Mouse (Mus musculus): ENCODE data around the gene Kcnh7. TPM values are rescaled to one million over a fixed set of nuclear protein-coding genes. Genes with fewer than 3 reads are reported as not detected.

Kcnh7 gene
- total RNA-seq (2021), result 10 to 100 TPM; 67.3 to 73.9 TPM

DNA sequence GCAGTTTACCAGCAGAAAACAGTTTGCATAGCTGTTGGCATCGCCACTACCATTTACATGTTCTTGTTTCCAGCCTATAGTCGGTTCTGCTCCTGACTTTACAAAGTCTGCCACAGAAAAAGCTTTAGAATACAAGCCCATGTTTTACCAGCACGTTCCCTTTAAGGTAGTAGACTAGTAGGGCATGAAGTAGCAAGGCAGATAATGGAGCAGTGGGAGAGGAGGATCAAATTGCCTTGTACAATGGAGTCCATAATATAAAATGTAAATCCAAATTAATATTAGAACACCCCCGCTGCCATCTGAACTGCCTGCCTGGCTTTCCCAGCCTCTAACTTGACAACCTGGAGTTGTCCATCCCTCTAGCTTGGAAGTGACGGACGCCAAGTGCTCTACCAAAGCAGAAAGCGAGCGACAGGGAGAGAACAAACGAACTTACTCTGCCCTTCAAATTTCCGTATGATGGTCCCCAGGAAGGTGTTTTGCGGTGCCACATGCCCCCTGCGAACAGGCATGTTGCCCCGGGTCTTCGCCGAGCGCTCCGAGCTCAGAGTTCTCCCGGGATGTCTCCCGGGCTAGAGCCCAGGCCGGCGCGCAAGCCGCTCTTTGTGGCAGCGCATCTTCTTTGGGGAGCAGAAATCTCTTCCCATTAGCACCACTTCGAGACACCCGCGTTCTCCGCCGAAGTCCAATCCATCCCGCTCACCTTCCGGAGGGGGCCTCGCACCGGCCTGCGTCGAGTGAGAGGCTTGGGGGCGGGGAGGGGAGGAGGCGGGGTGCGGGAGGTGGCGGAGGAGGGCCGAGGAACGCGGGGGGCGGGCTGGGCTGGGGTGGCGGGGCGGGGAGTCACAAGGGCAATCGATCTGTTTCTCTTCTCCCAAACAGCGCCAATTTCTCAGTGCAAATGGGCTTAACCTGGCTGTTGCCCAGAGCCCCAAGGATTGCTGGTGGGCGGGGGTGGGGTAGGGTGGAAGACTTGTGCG, at the start of gene Kcnh7:
Kcnh7 (minus strand) TSS at position 725 of the 983 bp plus-strand sequence.
- DNase-seq (ENCODE audit: extremely low spot score in 1 of 2, low spot score in 2 of 2), result peak; percentile 20 to 40
- intact Hi-C loops (cut with DNase I), result loop anchor here (5.0 to 10.0 kb wide), 2 partner anchors 127 to 271 kb away; no protein-coding TSS in a partner anchor

DNA sequence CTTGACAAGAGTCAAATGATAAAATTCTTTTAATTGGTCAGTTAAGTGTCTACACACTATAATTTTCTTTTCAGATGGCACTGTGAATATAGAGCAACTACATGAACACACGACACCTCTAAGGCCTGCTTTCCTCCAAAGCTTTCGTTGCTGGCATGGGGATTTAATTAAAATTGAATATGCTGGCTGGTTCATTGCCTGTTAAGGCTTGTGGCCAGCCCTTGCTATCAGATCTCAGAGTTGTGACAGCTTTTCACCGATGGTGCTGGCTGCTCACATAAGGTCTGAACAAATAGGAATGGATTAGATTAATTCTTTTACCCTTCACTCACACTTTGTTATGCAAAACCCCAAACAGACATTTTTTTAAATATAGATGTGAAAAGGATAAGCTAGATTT, 23.3 kb upstream of the Kcnh7 start:
- no peak for DNase-seq (ENCODE audit: extremely low spot score in 1 of 2, low spot score in 2 of 2)
- intact Hi-C loops (cut with DNase I), result no loop called here

DNA sequence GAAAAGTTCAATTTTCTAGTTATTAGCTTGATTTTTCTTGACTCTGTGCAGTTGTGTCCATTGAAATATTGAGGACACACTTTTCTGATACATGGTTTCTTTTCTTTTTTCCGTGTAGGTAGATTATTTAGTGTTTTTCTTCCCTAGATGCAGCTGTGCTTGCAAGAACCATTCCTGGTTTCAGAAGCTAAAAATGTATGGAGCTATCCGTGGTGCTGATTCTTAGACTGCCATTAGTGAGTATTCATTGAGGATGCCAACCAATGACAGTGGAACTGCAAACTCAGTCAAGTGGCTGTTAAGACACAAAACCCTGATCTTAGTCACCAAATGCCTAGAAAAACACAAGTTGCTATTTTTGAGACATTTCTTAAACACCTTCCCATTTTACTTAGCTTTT, 1.9 kb upstream of the Kcnh7 start:
- intact Hi-C loops (cut with DNase I), result loop anchor here (10.0 kb wide), 1 partner anchor 269 kb away; no protein-coding TSS in a partner anchor
- DNase-seq (ENCODE audit: extremely low spot score in 1 of 2, low spot score in 2 of 2), result no peak

DNA sequence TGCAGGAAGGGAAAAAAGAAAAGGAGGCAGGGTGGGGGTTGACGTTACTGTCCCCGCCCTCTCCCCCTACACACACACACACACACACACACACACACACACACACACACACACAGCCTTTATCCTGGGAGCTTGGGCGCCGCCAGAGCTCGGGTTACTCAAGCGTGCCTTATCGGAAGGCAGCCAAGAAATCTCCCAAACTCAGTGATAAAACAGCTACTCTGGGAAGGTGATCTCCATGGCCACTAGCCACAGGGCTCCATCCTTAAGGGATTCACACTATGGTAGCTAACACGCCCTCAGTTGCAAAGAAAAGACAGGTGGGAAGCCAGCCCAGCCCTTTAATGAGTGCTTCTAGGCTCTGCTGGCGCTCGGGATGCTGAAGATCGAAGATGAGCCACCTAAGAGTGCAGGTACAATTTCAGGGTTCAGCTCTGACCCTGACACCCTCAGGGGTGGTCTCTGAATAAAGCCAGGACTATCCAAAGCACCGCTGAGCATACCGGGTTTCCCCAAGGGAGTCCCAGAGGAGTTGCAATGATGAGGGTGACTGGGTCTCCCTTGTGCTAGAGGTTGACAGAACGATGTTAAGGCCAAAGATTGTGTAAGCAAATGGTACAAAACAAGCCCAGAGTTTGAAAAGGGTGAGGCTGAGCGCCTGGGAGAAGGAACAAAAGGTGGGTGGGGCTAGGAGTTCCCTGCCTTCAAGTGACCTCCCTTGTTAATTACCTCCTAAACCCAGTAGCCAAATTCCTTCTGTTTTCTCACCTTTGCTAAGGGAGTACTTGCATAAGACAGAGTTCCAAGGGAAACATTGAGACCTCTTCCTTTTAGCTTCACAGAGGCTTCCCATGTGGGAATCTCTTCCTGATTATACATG, 704 bp upstream of the Kcnh7 start:
- intact Hi-C loops (cut with DNase I), result loop anchor here (5.0 to 10.0 kb wide), 2 partner anchors 127 to 270 kb away; no protein-coding TSS in a partner anchor
- peak; percentile 30 to 34 for DNase-seq (ENCODE audit: extremely low spot score in 1 of 2, low spot score in 2 of 2)

DNA sequence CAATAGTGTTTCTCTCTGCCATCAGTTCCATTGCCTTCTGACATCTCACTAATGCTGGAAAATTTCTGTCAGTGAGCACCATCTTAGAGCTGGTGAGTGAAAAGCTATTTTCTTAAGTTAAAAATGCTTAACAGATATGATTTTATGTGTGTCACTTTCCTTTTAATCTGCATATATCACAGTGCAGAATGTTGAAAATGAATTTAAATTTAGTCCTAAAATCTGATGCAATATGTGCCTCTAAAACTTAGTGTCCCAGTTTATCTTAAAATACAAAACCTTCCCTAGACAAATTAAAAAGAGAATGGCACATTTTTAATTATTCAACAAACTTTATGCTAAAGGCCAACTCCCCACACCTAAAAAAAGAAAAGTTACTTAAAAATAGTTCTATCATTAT, 30.4 kb downstream of the Kcnh7 start:
- no peak for DNase-seq (ENCODE audit: extremely low spot score in 1 of 2, low spot score in 2 of 2)
- intact Hi-C loops (cut with DNase I), result no loop called here

DNA sequence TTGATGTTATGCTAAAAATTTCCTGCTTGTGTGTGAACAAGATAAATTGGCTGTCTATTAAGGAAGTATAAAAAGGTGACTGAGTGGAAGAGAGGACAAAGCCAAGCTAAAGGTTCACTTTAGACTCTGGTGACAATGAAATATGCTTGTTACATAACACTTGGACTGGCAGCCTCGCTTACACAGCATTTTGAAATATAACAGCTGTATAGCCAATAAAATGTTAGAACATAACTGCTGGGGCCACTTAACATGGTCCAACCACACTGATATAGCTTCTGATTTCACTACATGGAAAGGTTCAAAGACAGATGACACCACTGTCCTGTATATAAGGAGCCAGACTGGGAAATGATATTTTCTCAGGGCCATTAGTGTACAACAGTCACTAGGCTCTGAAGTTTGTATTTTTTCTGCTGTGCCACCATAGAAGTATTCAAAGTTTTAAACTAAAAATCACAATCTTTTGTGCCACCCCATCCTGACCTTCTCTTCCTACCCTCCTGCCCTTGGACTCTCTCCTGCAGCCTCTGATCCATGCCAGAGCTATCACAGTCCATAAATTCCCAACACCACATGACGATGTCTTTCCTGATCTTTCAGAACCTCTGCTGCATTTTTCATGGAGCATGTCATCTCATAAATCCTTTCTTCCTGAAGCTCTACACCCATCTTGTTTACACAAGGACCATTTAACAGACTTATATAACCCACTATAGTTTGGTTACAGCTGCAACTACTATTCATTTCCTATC, 56.1 kb downstream of the Kcnh7 start:
- intact Hi-C loops (cut with DNase I), result no loop called here
- no peak for DNase-seq (ENCODE audit: extremely low spot score in 1 of 2, low spot score in 2 of 2)

DNA sequence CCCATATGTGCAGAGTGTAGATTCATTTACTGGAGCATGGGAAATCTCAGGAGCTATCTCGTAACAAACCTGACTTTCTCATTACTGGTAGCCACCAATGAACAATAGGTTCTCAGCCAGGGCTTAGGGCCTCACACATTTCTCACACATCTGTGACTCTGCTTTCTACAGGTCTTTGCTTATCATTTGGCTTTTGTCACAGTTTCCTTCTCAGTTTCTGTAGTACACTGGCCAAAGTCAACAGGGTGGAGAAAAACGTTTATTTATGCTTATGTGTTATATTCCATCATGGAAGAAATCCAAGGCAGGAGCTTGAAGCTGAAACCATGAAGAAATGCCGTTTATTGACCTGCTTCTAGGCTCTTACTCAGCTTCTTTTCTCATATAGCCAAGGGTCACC, 63.8 kb downstream of the Kcnh7 start:
- DNase-seq (ENCODE audit: extremely low spot score in 1 of 2, low spot score in 2 of 2), result no peak
- intact Hi-C loops (cut with DNase I), result no loop called here

DNA sequence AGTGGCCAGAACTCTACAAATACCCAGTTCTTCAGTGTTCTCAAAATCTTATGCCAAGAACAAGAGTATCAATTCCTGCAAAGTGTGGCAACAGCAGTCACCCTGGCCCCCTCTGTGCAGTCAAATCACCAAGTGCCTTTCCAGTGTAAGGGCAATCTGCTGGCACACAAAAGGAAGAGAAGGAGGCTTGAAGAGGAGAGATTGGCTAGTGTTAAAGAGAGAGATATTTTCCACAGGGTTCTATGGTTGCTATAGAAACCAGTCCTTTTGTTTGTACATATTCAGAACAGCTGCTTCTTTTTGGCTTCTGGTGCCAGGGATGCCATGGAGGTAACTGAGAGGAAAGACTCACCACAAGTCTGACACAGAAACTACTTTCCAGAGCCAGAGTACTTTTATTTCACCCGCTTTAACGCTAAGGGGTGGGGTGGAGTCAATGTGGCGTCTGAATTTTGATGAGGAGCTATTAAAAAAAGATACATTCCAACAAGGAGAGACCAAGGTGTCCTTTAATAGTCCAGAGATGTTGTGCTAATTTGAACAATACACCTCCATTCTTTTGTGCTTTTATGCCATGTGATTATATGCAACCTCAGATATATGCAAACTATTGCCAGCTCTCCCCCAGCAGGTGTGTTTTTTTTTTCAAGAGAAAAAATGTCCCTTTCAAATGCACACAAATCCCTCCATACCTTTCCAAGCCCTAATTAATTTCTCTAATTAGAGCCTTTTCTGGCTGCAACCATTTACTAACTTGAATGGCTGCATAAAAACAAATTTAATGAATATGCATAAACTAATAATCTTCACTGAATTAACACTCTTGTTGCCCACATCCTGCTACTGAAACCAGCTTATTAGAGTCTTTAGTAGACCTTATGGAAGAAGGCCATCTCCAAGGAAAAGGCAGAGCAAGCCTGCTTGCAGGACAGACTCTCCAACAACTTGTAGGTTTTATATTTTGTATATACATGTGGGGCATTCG, 66.6 kb downstream of the Kcnh7 start:
- no peak for DNase-seq (ENCODE audit: extremely low spot score in 1 of 2, low spot score in 2 of 2)
- intact Hi-C loops (cut with DNase I), result no loop called here

DNA sequence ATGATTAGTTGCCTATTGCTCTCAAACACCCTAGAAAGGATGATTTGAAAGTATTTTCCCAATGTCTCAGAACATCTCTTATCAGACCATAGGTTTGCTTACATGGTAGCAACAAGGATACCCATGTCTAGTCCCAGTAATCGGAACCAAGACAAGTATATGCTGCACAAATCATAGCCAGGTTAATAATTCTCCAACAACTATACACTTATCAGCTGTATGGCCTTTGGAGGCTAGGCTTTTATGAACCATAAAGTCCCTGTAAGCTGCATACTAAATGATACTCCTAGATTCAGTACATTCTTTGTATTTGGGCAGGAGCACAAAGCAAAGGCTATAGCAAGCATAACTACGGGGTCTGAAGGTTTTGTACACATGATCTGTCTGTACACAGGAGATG, 78.1 kb downstream of the Kcnh7 start:
- intact Hi-C loops (cut with DNase I), result no loop called here

DNA sequence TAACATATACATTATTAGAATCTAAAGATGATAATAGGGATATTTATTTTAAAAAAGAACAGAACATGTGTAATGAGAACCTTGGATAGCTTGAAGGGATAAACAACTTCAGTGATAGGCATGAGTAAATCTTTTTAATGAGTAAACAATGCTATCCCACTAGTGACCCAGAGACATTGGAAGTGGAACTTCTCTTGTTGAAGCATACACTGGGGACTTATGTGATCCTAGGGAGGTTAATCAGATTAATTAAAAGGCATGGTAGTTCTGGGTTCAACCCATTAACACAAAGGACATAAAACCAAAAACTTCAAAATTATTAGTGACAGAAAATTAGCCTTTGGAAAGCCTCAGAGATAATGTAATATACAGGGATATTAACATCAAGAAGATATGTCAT, 84.4 kb downstream of the Kcnh7 start:
- DNase-seq (ENCODE audit: extremely low spot score in 1 of 2, low spot score in 2 of 2), result no peak
- intact Hi-C loops (cut with DNase I), result no loop called here

More for the DNA sequence above, 78.1 kb downstream of the Kcnh7 start:
- no peak for DNase-seq (ENCODE audit: extremely low spot score in 1 of 2, low spot score in 2 of 2)

DNA sequence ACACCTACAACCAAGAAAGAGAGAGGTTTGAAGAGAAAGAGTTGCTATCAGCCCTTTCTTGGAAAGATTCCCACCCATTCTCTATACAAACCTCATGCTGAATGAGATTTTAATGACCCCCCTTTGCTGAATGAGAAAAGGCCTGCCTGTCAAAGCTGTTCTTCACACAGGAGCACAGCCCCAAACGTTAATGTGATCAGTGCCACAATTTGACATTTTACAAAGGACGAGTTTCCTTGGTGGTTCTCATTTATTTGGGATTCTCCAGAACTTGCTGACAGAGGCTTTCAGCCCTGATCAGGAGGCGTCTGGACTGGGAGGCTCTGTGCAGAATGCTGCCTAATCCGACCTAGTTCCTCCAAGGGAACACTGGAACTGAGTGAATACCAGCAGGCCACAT, 92.3 kb downstream of the Kcnh7 start:
- intact Hi-C loops (cut with DNase I), result no loop called here
- DNase-seq (ENCODE audit: extremely low spot score in 1 of 2, low spot score in 2 of 2), result no peak

DNA sequence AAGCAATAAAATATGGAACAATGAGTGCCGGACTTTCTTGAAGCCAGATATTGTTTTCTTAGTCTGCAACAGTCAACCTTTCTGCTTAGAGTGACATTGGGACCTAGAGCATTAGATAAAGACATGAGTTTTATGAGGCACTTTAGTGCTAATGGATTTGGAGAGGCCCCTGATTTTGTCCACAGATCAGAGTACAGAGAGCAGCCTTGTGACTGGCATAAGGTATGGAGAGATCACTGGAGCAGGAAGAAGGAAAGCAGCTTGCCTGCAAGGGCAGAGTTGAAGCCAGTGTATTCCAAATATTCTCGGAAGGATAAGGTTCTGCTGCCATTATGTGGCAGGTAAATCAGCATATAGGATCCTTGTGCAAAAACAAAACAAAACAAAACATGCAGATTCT, 93.6 kb downstream of the Kcnh7 start:
- DNase-seq (ENCODE audit: extremely low spot score in 1 of 2, low spot score in 2 of 2), result no peak
- intact Hi-C loops (cut with DNase I), result no loop called here

DNA sequence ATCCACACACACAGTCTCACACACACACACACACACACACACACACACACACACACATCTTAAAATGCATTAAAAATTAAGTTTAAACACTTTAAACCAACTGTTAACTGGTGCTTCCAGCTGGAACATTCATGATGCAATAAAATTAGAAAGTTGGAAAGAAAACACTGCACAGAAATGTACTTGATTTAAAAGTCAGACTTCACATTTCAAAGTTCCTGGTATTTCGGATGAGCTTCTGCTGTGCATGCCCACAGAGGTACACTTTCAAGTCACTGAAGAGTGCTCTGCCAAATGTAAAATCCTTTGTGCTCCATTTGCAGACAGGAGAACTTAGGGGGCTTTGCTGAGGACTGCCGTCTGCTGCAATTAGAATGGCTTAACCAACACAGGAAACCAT, 125.7 kb downstream of the Kcnh7 start:
- peak in 1 of 2 experiments; percentile 30 for DNase-seq (ENCODE audit: extremely low spot score in 1 of 2, low spot score in 2 of 2)
- intact Hi-C loops (cut with DNase I), result loop anchor here (5.0 kb wide), 1 partner anchor 124 kb away; the partner anchor contains the start of gene Kcnh7

DNA sequence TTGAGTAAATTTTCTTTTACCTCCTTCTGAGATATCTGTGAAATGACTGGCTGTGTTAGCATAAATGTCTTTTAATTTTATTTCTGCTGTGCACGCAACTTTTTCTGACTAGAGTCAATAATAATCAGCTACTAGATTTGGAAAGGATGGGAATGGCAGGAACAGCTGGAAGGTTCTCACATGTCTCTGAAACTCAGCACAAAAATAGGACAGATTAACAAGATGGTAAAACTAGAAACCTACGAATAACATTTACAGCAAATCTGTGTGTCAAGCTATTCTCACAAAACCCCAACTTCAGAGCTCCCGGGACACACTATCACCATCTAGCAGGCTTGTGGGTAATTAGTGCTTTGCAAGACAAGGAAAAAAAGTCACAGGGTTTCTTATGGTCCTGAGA, 134.2 kb downstream of the Kcnh7 start:
- DNase-seq (ENCODE audit: extremely low spot score in 1 of 2, low spot score in 2 of 2), result peak in 1 of 2 experiments; percentile 10
- intact Hi-C loops (cut with DNase I), result no loop called here

DNA sequence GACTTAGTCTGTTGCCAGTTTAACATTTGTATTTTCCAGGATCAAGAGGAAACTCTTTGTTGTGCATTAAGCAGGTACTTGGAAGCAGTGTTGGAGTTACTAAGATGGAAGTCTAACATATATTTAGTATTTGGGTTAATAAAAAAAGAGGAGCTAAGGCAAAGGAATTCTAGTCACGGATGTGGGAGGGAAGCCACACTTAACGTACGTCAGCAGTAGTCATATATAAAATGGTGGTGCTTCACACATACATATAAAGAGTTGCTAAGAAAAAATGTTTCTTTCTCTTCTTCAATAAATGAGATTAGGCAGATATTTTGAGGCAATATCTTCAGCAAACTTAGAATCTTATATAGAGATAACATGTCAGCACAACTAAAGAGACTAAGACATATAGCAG, 144.4 kb downstream of the Kcnh7 start:
- intact Hi-C loops (cut with DNase I), result no loop called here
- DNase-seq (ENCODE audit: extremely low spot score in 1 of 2, low spot score in 2 of 2), result no peak

DNA sequence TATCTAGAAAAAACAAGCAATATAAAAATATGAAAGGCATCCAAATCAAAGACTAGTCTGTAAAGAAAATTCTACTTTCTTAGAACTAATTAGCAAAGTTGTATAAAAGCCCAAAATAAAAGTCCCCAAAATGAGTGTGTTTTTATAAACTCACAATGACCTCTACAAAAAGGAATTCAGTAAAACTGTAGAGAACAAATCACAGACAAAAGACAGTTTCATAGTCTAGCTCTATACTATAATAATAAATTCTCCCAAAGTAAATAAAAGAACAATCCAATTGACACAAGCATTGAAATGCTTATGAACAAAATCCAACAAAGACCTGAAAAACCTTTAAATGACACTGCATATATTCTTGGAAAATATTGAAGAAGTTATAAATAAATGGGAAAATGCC, 169.2 kb downstream of the Kcnh7 start:
- intact Hi-C loops (cut with DNase I), result no loop called here

DNA sequence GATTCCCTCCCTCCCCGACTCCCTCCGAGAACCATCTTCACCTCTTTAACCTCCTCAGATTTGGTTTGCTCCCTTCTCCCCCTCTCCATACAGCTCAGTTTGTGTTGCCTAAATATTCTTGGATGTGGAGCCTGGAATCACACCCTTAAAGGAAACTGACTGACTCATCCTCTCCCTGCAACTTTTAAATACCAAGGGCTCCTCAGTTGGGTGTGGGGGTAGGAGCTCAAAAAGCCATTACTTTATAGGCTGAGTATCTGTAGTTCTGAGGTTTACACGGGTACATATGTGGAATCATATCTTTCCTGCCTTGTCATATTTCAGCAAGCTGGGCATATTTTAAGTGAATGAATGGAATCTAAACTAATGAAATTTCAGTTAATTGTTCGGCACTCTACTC, 174.9 kb downstream of the Kcnh7 start:
- DNase-seq (ENCODE audit: extremely low spot score in 1 of 2, low spot score in 2 of 2), result no peak
- intact Hi-C loops (cut with DNase I), result no loop called here

More for the DNA sequence above, 169.2 kb downstream of the Kcnh7 start:
- DNase-seq (ENCODE audit: extremely low spot score in 1 of 2, low spot score in 2 of 2), result no peak

DNA sequence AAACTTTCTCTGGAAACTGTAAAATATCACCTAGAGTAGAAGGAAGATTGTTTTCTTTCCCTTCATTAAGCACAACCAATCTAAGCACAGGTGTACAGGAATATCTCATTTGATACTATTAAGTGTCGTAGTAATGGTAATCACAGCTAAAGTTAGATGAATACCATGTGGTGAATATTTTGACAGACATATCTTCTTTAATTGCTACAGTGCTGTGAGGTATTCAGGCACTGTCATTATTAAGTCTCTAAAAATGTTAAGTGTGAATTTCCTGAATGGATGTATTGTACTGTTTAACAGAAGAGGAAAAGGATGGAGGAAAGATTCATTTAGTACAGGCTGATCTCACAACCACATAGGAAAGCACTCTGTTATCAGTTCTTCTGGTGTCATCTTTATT, 181.3 kb downstream of the Kcnh7 start:
- no peak for DNase-seq (ENCODE audit: extremely low spot score in 1 of 2, low spot score in 2 of 2)
- intact Hi-C loops (cut with DNase I), result no loop called here
